Mouse (Mus musculus) liver, adult 2 months (tissue): ENCODE measurements around the gene Rabggtb.

Experiments
- CTCF ChIP-seq: fragments of 200-500 bp; IDR thresholded peaks from 2 replicates; pipeline ENCODE4 v1.5.1; 2011; ENCODE audit warnings: low read depth, low read length, control low read depth
- POLR2A ChIP-seq: fragments of 200-500 bp; IDR thresholded peaks from 2 replicates; pipeline ENCODE4 v1.6.1; 2011; ENCODE audit warnings: low read length, control low read depth; ENCODE audit not compliant: insufficient read depth; ENCODE audit errors: extremely low read depth

DNA sequence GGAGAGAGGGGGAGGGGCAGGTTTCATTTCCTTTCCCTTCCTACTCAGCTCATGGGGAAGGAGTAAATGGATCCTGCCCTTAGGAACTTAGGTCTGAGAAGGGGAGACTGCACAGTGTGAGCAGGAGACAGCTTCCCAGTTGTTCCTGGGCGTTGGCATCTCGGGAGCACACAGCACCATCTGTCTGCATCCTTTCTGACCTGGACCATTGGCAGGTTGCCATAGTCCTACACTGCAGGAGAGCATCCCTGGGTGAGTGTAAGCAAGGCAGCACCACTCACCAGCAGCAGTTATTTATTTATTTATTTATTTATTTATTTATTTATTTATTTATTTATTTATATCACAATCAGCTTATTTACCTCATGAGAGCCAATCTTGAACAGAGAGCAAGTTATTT is 48.1 kb upstream of the Rabggtb start:
- TF ChIP-seq CTCF (no peak), POLR2A (no peak)
